Mouse (Mus musculus) heart, embryonic 12.5 days (tissue): ENCODE measurements around the gene Prkch. TPM values are rescaled to one million over a fixed set of nuclear protein-coding genes. Genes with fewer than 3 reads are reported as not detected.
A peak's percentile ranks its signal among the peaks of the same experiment; 100 is the strongest.

ENCODE experiments used
- ATAC-seq: fragments of 200-750 bp; cut with Nextera tagmentation; 2 replicates; pipeline ENCODE4 v1.8.0; 2017; ENCODE audit warnings: moderate TSS enrichment, moderate library complexity; ENCODE audit not compliant: insufficient number of reproducible peaks, low FRiP score
- H3K27ac ChIP-seq: fragments of 300-500 bp; sonication (generic); 2 replicates; pipeline ENCODE4 v1.5.1; 2016; ENCODE audit warnings: mild to moderate bottlenecking, moderate library complexity; ENCODE audit not compliant: poor library complexity, severe bottlenecking
- H3K27me3 ChIP-seq: fragments of 300-500 bp; sonication (generic); replicated peaks from 2 replicates; pipeline ENCODE4 v1.6.1; 2016; ENCODE audit warnings: mild to moderate bottlenecking, moderate library complexity
- H3K36me3 ChIP-seq: fragments of 300-500 bp; sonication (generic); 2 replicates; pipeline ENCODE4 v1.6.1; 2016; ENCODE audit warnings: mild to moderate bottlenecking, moderate library complexity
- H3K4me1 ChIP-seq: fragments of 300-500 bp; sonication (generic); replicated peaks from 2 replicates; pipeline ENCODE4 v1.6.1; 2016; ENCODE audit warnings: mild to moderate bottlenecking
- H3K4me2 ChIP-seq: fragments of 300-500 bp; sonication (generic); 2 replicates; pipeline ENCODE4 v1.6.1; 2016; ENCODE audit warnings: mild to moderate bottlenecking, moderate library complexity
- H3K4me3 ChIP-seq: fragments of 300-500 bp; sonication (generic); 2 replicates; pipeline ENCODE4 v1.5.1; 2016; ENCODE audit warnings: mild to moderate bottlenecking
- H3K9ac ChIP-seq: fragments of 300-500 bp; sonication (generic); 2 replicates; pipeline ENCODE4 v1.6.1; 2016; ENCODE audit warnings: mild to moderate bottlenecking, moderate library complexity
- H3K9me3 ChIP-seq: fragments of 300-500 bp; sonication (generic); replicated peaks from 2 replicates; pipeline ENCODE4 v1.6.1; 2016; ENCODE audit warnings: mild to moderate bottlenecking, moderate library complexity
- WGBS: fragments of 180-500 bp; shearing (Covaris S2); methylation state at CpG from one replicate; pipeline ENCODE4 v1.1.7; 2016; 5-methylcytosine and 5-hydroxymethylcytosine counted together
- polyA plus RNA-seq: library from polyadenylated mRNA; unstranded; fragments of >200 nt; fragmentation: Nextera tagmentation; extraction: Ambion mirVana; gene quantifications from 2 replicates; pipeline ENCODE4 v1.2.1, GENCODE M21; 2016

Prkch gene
- polyA plus RNA-seq, 1 experiment from 2014 or later = 19.5 TPM

DNA sequence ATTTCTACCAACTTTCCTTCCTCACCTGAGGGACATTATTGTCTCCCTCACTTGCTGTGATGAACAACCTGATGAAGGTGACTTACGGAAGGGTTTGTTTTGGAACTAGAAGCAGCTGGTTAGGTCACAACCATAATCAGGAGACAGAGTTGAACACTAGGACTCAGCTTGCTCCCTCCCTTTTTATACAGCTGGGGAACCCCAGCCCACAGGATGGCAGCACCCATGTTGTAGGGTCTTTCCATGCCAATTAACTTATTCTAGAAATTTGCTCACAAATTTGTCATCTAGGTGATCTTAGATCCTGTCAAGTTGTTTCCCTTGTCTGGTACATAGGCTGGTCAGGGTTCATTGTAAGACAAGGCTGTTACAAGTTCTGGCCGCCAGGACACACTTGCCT lies 130.7 kb downstream of the Prkch start:
- 87% methylated on average over 2 of the region's 2 CpGs for WGBS
- ATAC-seq = no peak
- Histone ChIP-seq H3K9me3 (no peaks in the 10 kb centered on the region), H3K4me1 (peaks cover 14% of the 10 kb centered on the region), H3K27me3 (no peaks in the 10 kb centered on the region), H3K4me2 (no peak overlapping the region), H3K9ac (no peak overlapping the region), H3K4me3 (no peak overlapping the region), H3K27ac (no peak overlapping the region), H3K36me3 (no peaks in the 10 kb centered on the region)

DNA sequence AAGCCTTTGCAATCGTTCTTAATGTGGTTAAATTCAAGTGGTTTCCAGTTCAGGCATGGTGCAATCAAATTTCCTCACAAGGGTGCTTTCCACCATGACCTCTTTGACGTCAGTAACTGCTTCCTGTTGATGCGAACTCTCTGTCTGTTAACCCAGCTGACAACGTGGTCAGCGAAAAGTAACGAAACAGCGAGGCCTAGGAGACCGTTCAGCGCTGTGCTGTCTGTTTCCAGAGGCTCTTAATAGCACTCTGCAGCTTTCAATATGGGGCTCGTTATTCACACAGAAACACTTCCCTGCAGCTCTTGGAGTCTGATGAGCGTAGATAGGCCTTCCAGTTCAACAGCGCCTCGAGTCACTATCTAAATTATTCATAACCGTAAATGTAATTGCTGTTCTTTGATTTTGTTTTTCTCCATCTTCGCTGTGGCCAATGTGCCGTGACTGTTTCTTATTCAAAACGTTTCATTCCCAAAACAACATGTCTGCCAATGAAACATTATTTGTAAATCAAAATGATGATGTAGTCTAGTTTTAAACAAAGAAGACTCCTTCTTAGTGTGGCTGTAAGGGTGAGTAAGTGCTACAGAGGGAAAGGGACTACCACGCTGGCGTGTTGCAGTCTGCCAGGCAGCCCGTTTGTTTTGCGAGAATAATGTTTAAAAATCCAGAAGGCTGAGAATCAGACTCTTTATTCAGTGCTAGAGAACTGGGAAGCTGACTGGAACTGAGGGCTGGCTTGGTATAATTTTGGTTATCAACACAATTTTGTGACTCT lies 131.5 kb downstream of the Prkch start:
- no peaks in the 10 kb centered on the region for H3K9me3 ChIP-seq
- 81% methylated on average over 21 of the region's 21 CpGs for WGBS
- H3K4me2 ChIP-seq = no peak overlapping the region
- H3K27me3 ChIP-seq = no peaks in the 10 kb centered on the region
- no peak overlapping the region for H3K27ac ChIP-seq
- no peaks in the 10 kb centered on the region for H3K36me3 ChIP-seq
- H3K9ac ChIP-seq = no peak overlapping the region
- ATAC-seq = no peak
- H3K4me1 ChIP-seq = peaks cover 14% of the 10 kb centered on the region
- H3K4me3 ChIP-seq = no peak overlapping the region

DNA sequence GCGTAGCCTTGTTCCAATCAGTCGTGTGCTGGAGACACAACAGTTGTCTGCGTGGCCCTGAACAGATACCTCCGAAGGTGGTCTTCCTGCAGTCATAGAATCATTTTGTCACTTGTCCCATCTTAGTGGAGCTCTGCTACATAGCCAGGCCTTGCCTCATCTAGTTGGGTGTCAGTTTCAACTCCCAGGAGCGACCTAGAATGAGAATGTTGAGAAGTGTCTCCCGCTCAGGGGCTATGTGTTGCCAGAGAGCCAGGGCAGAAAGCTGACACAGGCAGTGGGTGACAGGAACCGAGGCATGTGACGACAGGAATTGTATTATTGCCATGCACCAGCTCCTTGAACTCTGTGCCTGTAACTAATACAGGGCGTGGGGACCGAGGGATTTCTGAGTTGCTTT lies 133.4 kb downstream of the Prkch start:
- Histone ChIP-seq H3K9me3 (no peaks in the 10 kb centered on the region), H3K36me3 (no peaks in the 10 kb centered on the region), H3K9ac (no peak overlapping the region), H3K27ac (no peak overlapping the region), H3K4me2 (no peak overlapping the region), H3K27me3 (no peaks in the 10 kb centered on the region), H3K4me1 (peaks cover 23% of the 10 kb centered on the region), H3K4me3 (no peak overlapping the region)
- no peak for ATAC-seq
- WGBS = 63% methylated on average over 10 of the region's 10 CpGs

DNA sequence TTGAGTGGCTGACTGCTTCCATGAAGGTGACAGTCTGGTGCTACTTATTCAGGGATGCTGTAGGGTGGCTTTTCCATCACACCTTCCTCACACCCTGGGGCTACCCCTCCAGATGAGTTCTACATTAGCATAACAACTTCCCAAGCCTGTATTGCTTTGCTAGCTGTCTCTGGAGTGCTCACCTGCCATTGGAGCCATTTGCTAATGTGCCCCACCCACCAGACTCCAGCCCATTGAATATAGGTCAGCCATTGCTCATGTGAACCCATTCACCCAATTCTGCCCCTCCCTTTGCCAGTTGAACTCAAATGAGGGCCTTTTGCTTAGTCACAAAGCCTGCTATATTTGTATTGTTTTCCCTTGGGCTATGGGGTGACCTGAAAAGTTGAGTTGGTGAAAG lies 135.2 kb downstream of the Prkch start:
- Histone ChIP-seq H3K27me3 (no peaks in the 10 kb centered on the region), H3K4me1 (peaks cover 24% of the 10 kb centered on the region), H3K9ac (no peak overlapping the region), H3K27ac (no peak overlapping the region), H3K4me3 (no peak overlapping the region), H3K36me3 (peaks cover 7% of the 10 kb centered on the region; the same call in 1 of the 2 replicates), H3K9me3 (no peaks in the 10 kb centered on the region), H3K4me2 (no peak overlapping the region)
- no peak for ATAC-seq

DNA sequence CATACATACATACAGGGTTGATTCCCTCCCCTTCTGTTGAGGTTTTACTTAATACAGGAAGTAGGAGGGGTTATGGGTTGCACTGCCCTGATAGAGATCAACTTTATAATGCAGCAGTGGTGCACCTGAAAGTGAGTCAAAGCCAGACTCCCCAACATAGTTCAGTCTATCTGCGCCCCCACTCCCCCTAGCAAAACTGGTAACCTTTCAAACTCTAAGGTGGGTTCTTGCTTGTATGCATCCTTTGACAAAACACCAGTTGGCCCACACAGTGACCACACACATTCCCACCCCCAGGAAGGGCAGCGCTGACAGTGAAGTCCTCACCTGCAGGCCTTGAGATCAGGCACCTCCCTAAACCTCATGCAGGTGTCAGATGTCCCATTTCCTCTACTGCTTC lies 135.9 kb downstream of the Prkch start:
- 89% methylated on average over 2 of the region's 2 CpGs for WGBS
- H3K4me3 ChIP-seq = no peak overlapping the region
- H3K27ac ChIP-seq = no peak overlapping the region
- no peak overlapping the region for H3K9ac ChIP-seq
- no peak overlapping the region for H3K4me2 ChIP-seq
- no peak for ATAC-seq
- H3K4me1 ChIP-seq = peaks cover 24% of the 10 kb centered on the region
- no peaks in the 10 kb centered on the region for H3K27me3 ChIP-seq
- H3K9me3 ChIP-seq = no peaks in the 10 kb centered on the region
- peaks cover 12% of the 10 kb centered on the region; the same call in 1 of the 2 replicates for H3K36me3 ChIP-seq

DNA sequence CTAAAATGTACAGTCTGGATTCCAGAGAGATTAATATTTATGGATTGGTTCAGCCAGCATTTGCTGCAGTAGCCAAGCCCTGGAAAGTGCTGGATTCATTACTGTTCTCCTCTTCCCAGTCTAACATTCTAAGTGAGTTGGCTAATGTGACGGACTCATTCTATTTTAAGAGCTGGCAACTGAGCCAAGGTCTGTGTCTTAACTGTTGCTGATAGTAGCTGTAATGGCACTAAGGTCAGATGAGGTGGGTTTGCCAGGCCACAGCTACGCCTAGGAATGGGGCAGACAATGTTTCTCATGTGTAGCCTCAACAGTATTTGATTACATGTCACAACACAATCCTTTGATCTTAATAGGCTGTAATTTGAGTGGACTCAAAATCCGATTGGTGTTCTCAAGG lies 137.5 kb downstream of the Prkch start:
- peaks cover 12% of the 10 kb centered on the region; the same call in 1 of the 2 replicates for H3K36me3 ChIP-seq
- no peak for ATAC-seq
- H3K4me3 ChIP-seq = no peak overlapping the region
- no peaks in the 10 kb centered on the region for H3K27me3 ChIP-seq
- 47% methylated on average over 3 of the region's 3 CpGs for WGBS
- H3K4me2 ChIP-seq = no peak overlapping the region
- H3K4me1 ChIP-seq = peaks cover 26% of the 10 kb centered on the region
- peak overlapping the region; percentile 5; the same call in 1 of the 2 replicates for H3K27ac ChIP-seq
- H3K9ac ChIP-seq = no peak overlapping the region
- H3K9me3 ChIP-seq = no peaks in the 10 kb centered on the region

DNA sequence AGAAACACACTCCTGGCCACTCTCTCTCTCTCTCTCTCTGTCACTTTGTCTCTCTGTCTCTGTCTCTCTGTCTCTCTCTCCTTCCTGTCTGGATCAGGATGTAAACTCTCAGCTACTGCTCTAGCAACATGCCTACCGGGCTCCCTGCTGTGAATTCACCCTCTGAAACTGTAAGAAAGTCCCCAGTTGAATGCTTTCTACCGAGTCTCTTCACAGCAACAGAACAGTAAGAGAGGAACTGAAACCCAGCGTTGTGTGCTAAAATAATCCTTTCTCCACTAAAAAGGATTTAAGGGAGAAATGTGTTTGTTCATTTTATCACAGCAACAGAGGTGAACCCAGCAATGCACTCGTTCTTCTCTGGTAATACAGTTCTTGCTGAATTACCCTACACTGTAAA lies 138.5 kb downstream of the Prkch start:
- ATAC-seq = no peak
- Histone ChIP-seq H3K27me3 (no peaks in the 10 kb centered on the region), H3K9ac (no peak overlapping the region), H3K27ac (no peak overlapping the region), H3K9me3 (no peaks in the 10 kb centered on the region), H3K36me3 (peaks cover 12% of the 10 kb centered on the region; the same call in 1 of the 2 replicates), H3K4me3 (no peak overlapping the region), H3K4me2 (no peak overlapping the region), H3K4me1 (peaks cover 21% of the 10 kb centered on the region)
- whole genome bisulfite sequencing = 74% methylated on average over 4 of the region's 4 CpGs

DNA sequence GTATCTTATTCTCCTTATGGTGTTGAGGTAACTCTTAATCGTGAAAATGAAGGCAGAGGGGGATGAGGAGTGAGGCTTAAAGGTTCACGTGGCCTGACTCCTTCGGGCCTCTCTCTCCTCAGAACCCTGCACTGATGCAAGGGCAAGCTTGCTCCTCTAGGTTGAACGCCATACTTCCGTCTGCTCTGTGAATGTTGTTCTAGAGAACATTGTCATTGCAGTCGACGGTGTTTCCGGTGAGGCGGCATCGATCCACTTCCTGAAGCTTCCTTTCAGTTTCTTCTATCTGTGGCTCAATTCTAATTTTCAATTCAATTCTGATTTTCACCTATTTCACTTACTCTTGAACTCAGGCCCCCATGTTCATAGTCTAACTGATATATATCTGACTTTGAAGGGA lies 139.3 kb downstream of the Prkch start:
- 90% methylated on average over 10 of the region's 10 CpGs for WGBS
- H3K27me3 ChIP-seq = no peaks in the 10 kb centered on the region
- H3K9me3 ChIP-seq = no peaks in the 10 kb centered on the region
- no peak overlapping the region for H3K27ac ChIP-seq
- H3K4me1 ChIP-seq = peaks cover 20% of the 10 kb centered on the region
- peaks cover 12% of the 10 kb centered on the region; the same call in 1 of the 2 replicates for H3K36me3 ChIP-seq
- ATAC-seq = no peak
- H3K4me2 ChIP-seq = no peak overlapping the region
- no peak overlapping the region for H3K9ac ChIP-seq
- no peak overlapping the region for H3K4me3 ChIP-seq

DNA sequence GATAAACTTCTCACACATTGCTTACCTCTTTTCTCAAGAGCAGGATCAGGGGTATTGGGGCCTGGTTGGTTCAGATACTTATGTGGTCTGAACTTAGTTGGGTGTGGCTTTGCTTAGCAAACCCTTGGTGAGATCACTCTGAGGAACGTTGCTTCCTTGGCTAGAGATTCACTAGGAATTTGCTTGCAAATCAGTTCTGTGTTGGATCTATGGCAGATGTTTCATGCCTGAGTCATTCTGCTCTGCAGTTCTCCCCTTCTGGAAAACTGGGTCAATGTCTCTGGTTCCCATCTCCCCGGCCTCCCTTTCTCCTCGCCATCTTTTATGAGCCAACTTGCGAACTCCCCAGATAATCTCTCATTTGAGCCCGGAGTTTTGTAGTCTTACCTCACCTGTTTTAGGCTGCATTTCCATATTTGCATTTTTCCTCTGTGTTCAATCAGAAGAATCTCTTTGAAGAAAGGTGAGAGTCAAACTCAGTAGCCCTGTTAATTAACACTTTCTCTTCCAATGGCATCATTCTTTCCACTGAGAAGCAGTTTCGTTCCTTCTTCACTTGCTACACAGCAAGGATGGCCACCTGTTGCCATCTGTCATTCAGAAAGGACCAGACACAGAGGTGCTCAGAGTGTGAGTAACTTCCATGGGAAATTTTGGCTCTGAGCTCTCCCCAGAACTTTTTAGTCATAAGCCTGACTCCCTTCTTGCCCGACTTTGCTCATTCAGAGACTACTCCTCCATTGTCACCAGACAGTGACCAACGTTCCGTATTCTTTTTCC lies 141.4 kb downstream of the Prkch start:
- H3K9ac ChIP-seq = no peak overlapping the region
- no peak for ATAC-seq
- H3K4me3 ChIP-seq = no peak overlapping the region
- no peak overlapping the region for H3K4me2 ChIP-seq
- no peaks in the 10 kb centered on the region for H3K27me3 ChIP-seq
- H3K4me1 ChIP-seq = peaks cover 40% of the 10 kb centered on the region
- peaks cover 12% of the 10 kb centered on the region; the same call in 1 of the 2 replicates for H3K36me3 ChIP-seq
- no peak overlapping the region for H3K27ac ChIP-seq
- no peaks in the 10 kb centered on the region for H3K9me3 ChIP-seq
- 81% methylated on average over 9 of the region's 9 CpGs for WGBS

DNA sequence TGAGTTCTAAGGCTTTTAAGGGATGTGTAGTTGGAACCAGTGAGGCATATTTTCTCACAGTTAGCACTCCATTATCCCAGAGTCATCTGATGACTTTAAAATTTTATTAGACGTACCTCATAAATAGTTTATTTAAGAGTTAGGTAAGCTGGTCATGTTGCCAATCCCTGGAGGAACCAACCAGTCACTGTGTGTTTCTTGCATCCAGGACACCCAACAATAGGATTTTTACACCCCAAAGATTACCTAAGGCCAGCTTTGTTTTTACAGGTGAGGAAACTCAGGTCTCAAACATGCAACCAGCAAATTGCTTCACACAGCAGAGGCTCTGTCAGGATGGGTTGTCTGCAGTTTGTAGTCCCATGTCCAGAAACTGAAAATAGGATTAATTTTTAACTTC lies 142.4 kb downstream of the Prkch start:
- Histone ChIP-seq H3K9me3 (no peaks in the 10 kb centered on the region), H3K4me1 (peaks cover 40% of the 10 kb centered on the region), H3K9ac (no peak overlapping the region), H3K4me2 (no peak overlapping the region), H3K4me3 (no peak overlapping the region), H3K36me3 (peaks cover 12% of the 10 kb centered on the region; the same call in 1 of the 2 replicates), H3K27me3 (no peaks in the 10 kb centered on the region), H3K27ac (no peak overlapping the region)
- 85% methylated on average over 1 of the region's 1 CpGs for WGBS
- ATAC-seq = no peak

DNA sequence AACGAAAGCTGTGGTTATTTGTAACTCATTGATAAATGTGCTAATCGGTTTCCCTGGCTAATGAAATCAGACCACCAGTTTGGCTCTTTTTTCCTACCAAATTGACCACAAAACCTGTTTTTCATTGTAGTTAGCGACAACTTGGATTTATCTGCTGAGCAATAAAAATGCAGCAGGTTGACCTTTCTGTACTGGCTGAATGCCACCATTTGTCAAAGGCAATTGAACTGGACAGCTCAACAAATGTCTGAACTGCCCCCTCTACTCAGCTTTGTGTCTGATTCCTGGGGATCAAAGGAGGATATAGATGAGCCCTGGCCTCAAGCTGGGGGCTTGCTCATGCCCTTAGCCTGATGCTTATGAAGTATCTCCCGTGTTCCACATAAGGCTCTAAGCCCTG lies 146.0 kb downstream of the Prkch start:
- Histone ChIP-seq H3K4me1 (peaks cover 44% of the 10 kb centered on the region), H3K4me2 (no peak overlapping the region), H3K4me3 (no peak overlapping the region), H3K36me3 (no peaks in the 10 kb centered on the region), H3K9me3 (no peaks in the 10 kb centered on the region), H3K27ac (no peak overlapping the region), H3K27me3 (no peaks in the 10 kb centered on the region), H3K9ac (no peak overlapping the region)
- WGBS = 69% methylated on average over 4 of the region's 4 CpGs
- ATAC-seq = no peak
